Mouse (Mus musculus) G1E (cell line): ENCODE results near the gene Ccdc7a.

Experiments
- CTCF ChIP-seq: IDR thresholded peaks from 2 replicates; pipeline ENCODE4 v1.5.1; 2012; ENCODE audit warnings: low read depth, low read length, inconsistent platforms, mixed read lengths
- GATA1 ChIP-seq: IDR thresholded peaks from 2 replicates; pipeline ENCODE4 v1.6.1; 2012; ENCODE audit warnings: borderline replicate concordance, low read length, inconsistent platforms, mixed read lengths

- TF ChIP-seq GATA1 (no peak), CTCF (no peak)
Measured at GRCm38 (mm10) chr8:128732254-128732653, 333.1 kb downstream of the Ccdc7a start.
